Mouse (Mus musculus): ENCODE results near the gene Hnrnpf.

DNA sequence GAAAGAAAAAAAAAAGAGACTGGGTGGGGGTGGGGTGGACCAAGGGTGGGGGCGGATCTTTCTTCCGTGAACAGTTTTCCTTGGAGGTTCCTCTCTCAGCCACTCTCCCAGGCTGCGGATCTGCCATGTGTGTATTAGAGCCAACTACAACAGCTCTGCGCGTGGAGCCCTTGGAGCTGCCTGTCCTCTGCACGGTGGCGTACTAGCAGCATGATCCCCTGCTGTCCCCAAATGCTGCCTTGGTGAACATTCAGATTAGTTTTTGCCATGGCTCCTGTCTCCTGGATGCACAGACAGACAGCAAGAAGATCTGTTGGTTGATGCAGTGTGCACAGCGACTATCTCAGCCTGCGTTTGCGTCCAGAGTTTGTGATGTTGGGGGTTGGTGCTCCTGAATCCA, 42.6 kb downstream of the Hnrnpf start:
- no peak for TF ChIP-seq CTCF (conservative IDR thresholded peaks at IDR 0.05 in 1 of 2, IDR thresholded peaks at IDR 0.05 in 1 of 2; ENCODE audit: low read depth in 2 of 2, low read length in 2 of 2)
- TF ChIP-seq MAZ (IDR thresholded peaks at IDR 0.05; ENCODE audit: low read depth, low read length): no peak
- TF ChIP-seq TCF12 (IDR thresholded peaks at IDR 0.05; ENCODE audit: low read depth, low read length): no peak
- TF ChIP-seq POLR2A (IDR thresholded peaks at IDR 0.05; ENCODE audit: low read depth, low read length): no peak
- no peak for TF ChIP-seq CHD1 (IDR thresholded peaks at IDR 0.05; ENCODE audit: low read depth, low read length)
- TF ChIP-seq EP300 (IDR thresholded peaks at IDR 0.05; ENCODE audit: low read length): no peak
- no peak for TF ChIP-seq RAD21 (IDR thresholded peaks at IDR 0.05; ENCODE audit: low read depth, low read length)
- TF ChIP-seq MAFK (IDR thresholded peaks at IDR 0.05; ENCODE audit: insufficient replicate concordance, low read length): no peak
- no peak for TF ChIP-seq MYC (IDR thresholded peaks at IDR 0.05; ENCODE audit: low read depth, low read length)
- no peak for TF ChIP-seq MAX (IDR thresholded peaks at IDR 0.05; ENCODE audit: low read length)
- no peak for TF ChIP-seq USF1 (IDR thresholded peaks at IDR 0.05; ENCODE audit: low read depth, low read length)
- no peak for TF ChIP-seq KAT2A (IDR thresholded peaks at IDR 0.05; ENCODE audit: insufficient replicate concordance, low read length)

Measured in CH12.LX (cell line).